Mouse (Mus musculus): Measurements from ENCODE around the gene Hmga1b.

DNA sequence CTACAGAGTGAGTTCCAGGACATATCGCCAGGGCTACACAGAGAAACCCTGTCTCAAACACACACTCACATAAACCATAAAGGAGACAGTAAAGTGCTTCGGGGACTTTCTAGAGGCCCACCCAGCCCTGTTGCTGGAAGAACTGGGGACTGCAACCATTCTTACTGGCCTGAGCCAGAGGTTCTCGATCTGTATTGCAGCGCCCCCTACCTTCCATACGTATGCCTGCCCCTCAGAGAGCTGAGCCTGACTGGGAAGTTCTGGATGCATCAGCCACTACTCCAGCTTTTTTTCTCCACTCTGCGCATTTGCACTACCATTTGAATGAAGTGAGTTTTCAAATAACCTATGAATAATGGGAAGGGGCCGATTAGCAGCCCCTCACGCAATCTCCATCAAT, 13.2 kb upstream of the Hmga1b start:
- peak; percentile 81 for TF ChIP-seq CTCF (IDR thresholded peaks at IDR 0.05; ENCODE audit: control insufficient read depth, insufficient read depth, low read length)
- no peak for TF ChIP-seq POLR2A (IDR thresholded peaks at IDR 0.05; ENCODE audit: borderline replicate concordance, control insufficient read depth, low read depth, low read length)
